Mouse (Mus musculus) hindbrain, embryonic 10.5 days (tissue): ENCODE results near the gene Atg9a. TPM values are rescaled to one million over a fixed set of nuclear protein-coding genes. Genes with fewer than 3 reads are reported as not detected.
A peak's percentile ranks its signal among the peaks of the same experiment; 100 is the strongest.

ENCODE experiments used
- DNase-seq: peaks from one replicate; pipeline ENCODE4 v3.0.0-alpha.2; 2017; ENCODE audit warnings: low spot score
- H3K27ac ChIP-seq: fragments of 300-500 bp; sonication (generic); 2 replicates; pipeline ENCODE4 v1.5.1; 2016; ENCODE audit warnings: mild to moderate bottlenecking, moderate library complexity
- H3K27me3 ChIP-seq: fragments of 300-500 bp; sonication (generic); 2 replicates; pipeline ENCODE4 v1.6.1; 2016; ENCODE audit warnings: mild to moderate bottlenecking; ENCODE audit not compliant: poor library complexity, insufficient read depth, severe bottlenecking
- H3K36me3 ChIP-seq: fragments of 300-500 bp; sonication (generic); 2 replicates; pipeline ENCODE4 v1.6.1; 2016; ENCODE audit warnings: mild to moderate bottlenecking, moderate library complexity
- H3K4me1 ChIP-seq: fragments of 300-500 bp; sonication (generic); replicated peaks from 2 replicates; pipeline ENCODE4 v1.6.1; 2016; ENCODE audit warnings: mild to moderate bottlenecking
- H3K4me3 ChIP-seq: fragments of 300-500 bp; sonication (generic); 2 replicates; pipeline ENCODE4 v1.5.1; 2016; ENCODE audit warnings: mild to moderate bottlenecking, moderate library complexity
- H3K9me3 ChIP-seq: fragments of 300-500 bp; sonication (generic); 2 replicates; pipeline ENCODE4 v1.6.1; 2016; ENCODE audit warnings: mild to moderate bottlenecking, moderate library complexity
- WGBS: fragments of 180-500 bp; shearing (Covaris S2); methylation state at CpG from one replicate; pipeline ENCODE4 v1.1.7; 2016; 5-methylcytosine and 5-hydroxymethylcytosine counted together
- polyA plus RNA-seq: library from polyadenylated mRNA; unstranded; fragments of >200 nt; fragmentation: Nextera tagmentation; extraction: Ambion mirVana; gene quantifications from 2 replicates; pipeline ENCODE4 v1.2.1, GENCODE M21; 2016

Gene Atg9a
- polyA plus RNA-seq, 1 experiment from 2014 or later = 32.1 TPM

DNA sequence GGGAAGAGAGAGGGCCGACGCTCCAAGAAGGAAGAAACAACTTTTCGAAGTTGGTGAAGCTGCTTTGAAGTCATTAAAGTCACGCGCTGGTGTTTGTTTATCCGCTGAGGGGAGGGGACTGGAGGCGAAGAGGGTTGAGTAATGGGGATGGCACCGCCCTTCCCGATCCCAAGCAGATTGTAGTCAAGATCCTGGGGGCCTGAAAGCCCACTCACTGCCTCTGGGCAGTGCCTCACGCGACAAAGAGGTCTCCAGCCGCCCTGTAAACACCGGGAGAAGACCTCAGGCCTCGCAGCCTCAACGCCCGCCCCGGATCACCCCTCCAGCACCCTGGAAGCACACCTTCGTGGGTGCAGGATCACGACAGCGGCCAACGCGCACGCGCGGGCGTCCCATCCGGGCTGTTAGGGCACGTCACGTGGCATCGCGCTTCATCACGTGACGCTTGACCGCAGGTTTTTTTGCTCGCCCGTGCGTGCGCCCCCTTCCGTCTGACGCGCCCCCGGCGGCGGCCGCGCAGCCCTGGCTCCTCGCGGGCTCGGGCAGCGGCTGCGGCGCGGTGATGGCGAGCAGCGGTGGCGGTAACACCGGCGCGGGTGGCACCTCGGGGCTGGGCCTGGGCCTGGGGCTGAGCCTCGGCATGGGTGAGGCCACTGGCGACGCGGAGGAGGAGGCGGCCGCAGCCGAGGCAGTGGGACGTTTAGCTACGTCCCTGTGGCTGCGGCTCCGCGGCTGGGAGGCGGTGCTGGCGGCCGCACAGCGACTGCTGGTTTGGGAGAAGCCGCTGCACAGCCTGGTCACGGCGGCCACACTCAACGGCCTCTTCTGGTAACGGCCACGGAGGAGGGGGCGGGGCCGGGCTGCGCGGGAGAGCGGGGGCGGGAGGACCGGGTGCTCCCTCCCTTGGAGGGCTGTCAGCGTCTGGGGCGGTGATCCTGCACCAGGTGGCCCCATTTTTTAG lies 49.4 kb downstream of the Atg9a start, which contains the start of the genes Cnppd1 and Retreg2:
Cnppd1 (minus strand) TSS at position 411 of the 961 bp plus-strand sequence.
Retreg2 (plus strand) TSS at position 478 of the 961 bp plus-strand sequence.
- H3K4me1 ChIP-seq = peaks cover 30% of the 10 kb centered on the region
- peak within 1 kb of the TSS; percentile 77 for H3K4me3 ChIP-seq
- H3K27me3 ChIP-seq = no peaks in the 10 kb centered on the region
- no peaks in the 10 kb centered on the region for H3K9me3 ChIP-seq
- H3K27ac ChIP-seq = peak within 1 kb of the TSS; percentile 95
- H3K36me3 ChIP-seq = peaks cover 60% of the 10 kb centered on the region
- under 1% methylated on average over 90 of the region's 91 CpGs for WGBS
- peak; percentile 97 for DNase-seq

DNA sequence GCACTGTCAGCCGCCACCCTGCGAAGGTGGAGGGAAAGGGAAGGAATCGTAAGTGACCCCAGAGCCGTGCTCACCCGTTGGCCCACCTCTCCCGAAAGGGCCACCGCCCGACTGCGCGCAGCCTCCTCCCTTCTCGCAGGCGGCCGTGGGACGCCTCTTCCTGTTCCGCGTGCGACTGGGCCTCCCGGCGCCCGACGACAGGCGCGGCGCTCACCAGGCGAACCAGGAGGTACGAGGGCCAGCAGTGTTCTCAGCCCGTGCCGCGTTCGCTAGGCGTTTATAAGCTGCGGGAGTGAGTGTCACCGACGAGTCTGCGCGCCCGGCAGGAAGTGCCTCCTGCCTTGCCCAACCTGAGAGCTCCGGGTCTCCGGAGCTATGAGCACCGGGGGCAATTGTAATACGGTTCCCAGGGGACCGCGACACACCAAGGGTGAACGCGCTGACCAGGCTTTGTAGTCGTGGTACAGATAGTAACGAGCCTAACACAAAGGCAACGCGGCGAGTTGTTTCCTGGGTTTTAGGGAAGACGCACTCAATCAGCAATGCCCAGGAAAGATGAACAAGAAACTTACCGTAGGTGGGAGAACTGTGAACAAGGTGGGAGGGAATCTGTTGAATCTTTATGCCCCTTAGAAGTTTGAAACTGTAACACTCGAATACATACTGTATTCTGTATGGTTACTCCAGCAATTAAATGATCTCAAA lies 50.4 kb downstream of the Atg9a start:
- no peaks in the 10 kb centered on the region for H3K9me3 ChIP-seq
- H3K27me3 ChIP-seq = no peaks in the 10 kb centered on the region
- peak overlapping the region; percentile 95 for H3K27ac ChIP-seq
- peaks cover 30% of the 10 kb centered on the region for H3K4me1 ChIP-seq
- peak overlapping the region; percentile 77 for H3K4me3 ChIP-seq
- peak; percentile 57 for DNase-seq
- WGBS = under 1% methylated on average over 53 of the region's 53 CpGs
- peaks cover 60% of the 10 kb centered on the region for H3K36me3 ChIP-seq

DNA sequence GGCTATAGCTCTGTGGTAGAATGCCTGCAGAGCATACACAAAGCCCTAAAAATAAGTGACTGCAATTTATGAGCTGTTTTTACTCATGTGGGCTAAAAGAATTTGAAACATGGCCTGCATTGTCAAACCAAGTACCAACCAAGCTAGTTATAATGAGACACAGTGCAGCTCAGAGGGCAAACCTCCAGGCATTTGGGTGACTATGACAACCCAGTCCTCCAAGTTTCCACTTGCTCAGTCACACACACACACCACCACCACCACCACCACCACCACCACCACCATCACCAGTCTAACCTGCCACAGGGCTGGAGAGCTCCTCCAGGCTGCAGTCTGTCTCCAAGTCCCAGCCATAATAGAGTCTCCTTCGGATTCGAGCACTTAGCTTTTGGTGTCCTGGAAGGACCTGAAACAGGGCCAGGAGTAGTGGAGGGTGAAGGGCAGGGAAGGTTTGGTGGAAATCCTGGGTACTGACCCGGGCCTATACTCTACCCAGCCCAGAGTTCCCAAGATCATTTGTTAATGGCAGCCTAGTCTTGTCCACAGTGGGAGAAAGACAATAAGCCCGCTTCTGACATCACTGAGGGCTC lies 51.3 kb downstream of the Atg9a start:
- WGBS = 63% methylated on average over 4 of the region's 4 CpGs
- Histone ChIP-seq H3K9me3 (no peaks in the 10 kb centered on the region), H3K4me3 (peak overlapping the region; percentile 77), H3K27me3 (no peaks in the 10 kb centered on the region), H3K36me3 (peaks cover 60% of the 10 kb centered on the region), H3K27ac (peak overlapping the region; percentile 95), H3K4me1 (peaks cover 30% of the 10 kb centered on the region)
- no peak for DNase-seq

DNA sequence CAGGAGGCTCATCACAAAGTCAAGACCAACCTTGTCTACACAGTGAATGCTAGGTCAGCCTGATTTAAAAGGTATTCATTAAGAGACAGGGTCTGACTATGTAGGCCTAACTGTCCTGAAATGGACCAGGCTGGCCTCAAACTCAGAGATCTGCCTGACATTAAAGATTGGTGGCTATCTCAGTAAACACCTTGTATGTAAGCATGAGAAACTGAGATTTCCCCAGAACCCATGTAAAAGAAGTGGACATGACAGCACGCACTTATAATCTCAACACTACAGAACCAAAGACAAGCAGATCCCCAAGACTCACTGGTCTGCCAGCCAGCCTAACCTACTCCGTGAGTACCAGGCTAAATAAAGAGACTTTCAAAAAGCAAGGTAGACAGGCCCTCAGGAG lies 53.5 kb downstream of the Atg9a start:
- no peak for DNase-seq
- H3K4me3 ChIP-seq = no peak overlapping the region
- H3K27ac ChIP-seq = no peak overlapping the region
- peaks cover 50% of the 10 kb centered on the region for H3K36me3 ChIP-seq
- H3K4me1 ChIP-seq = peaks cover 19% of the 10 kb centered on the region
- 87% methylated on average over 2 of the region's 2 CpGs for WGBS
- H3K9me3 ChIP-seq = no peaks in the 10 kb centered on the region
- no peaks in the 10 kb centered on the region for H3K27me3 ChIP-seq

DNA sequence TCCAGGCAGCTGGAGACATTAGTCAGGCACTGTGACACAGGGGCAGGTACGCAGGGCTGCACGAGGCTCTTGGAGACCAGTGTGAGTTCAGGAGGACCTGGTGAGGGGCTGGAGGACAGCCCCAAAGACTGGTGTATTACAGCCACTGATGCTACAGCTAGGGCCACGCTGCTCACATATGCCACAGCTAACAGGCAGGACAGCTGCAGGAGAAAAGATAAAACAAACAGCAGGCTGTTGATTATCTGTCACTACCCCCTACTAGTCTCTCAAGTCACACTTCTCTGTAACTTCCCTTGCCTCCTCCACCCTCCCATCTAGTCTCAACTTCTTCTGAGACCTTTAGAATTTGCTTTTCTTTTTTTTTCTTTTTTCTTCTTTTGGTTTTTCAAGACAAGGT lies 55.3 kb downstream of the Atg9a start:
- 69% methylated on average over 3 of the region's 3 CpGs for WGBS
- no peak for DNase-seq
- no peaks in the 10 kb centered on the region for H3K9me3 ChIP-seq
- no peak overlapping the region for H3K4me3 ChIP-seq
- 0 out of 2 replicates have a peak, but pooled peaks cover 5% of the 10 kb centered on the region for H3K27me3 ChIP-seq
- H3K36me3 ChIP-seq = peaks cover 50% of the 10 kb centered on the region
- peaks cover 17% of the 10 kb centered on the region for H3K4me1 ChIP-seq
- 0 out of 2 replicates have a peak overlapping the region, but pooled peaks have one; percentile 23 for H3K27ac ChIP-seq

DNA sequence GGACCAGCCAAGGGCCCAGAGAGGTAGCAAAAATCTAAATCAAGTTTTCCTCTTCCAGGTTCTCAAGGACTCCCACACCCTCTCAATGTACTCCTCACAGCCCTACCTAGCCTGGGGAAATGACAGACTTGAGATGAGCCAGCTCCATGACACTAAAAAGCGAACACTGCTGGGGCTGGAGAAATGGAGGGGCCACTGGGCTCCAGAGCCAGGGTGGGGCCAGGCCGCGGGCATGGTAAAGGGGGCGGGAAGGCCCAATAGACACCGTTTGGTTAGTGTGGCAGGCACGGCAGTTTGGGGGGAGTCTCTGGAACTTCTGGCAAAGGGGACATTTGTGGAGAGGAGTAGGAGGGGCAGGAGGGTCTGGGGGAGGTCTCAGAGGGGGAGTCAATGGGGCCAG lies 55.7 kb downstream of the Atg9a start:
- Histone ChIP-seq H3K4me3 (no peak overlapping the region), H3K27ac (0 out of 2 replicates have a peak overlapping the region, but pooled peaks have one; percentile 23), H3K4me1 (peaks cover 13% of the 10 kb centered on the region), H3K27me3 (0 out of 2 replicates have a peak, but pooled peaks cover 5% of the 10 kb centered on the region), H3K9me3 (no peaks in the 10 kb centered on the region), H3K36me3 (peaks cover 50% of the 10 kb centered on the region)
- 86% methylated on average over 6 of the region's 6 CpGs for WGBS
- no peak for DNase-seq

DNA sequence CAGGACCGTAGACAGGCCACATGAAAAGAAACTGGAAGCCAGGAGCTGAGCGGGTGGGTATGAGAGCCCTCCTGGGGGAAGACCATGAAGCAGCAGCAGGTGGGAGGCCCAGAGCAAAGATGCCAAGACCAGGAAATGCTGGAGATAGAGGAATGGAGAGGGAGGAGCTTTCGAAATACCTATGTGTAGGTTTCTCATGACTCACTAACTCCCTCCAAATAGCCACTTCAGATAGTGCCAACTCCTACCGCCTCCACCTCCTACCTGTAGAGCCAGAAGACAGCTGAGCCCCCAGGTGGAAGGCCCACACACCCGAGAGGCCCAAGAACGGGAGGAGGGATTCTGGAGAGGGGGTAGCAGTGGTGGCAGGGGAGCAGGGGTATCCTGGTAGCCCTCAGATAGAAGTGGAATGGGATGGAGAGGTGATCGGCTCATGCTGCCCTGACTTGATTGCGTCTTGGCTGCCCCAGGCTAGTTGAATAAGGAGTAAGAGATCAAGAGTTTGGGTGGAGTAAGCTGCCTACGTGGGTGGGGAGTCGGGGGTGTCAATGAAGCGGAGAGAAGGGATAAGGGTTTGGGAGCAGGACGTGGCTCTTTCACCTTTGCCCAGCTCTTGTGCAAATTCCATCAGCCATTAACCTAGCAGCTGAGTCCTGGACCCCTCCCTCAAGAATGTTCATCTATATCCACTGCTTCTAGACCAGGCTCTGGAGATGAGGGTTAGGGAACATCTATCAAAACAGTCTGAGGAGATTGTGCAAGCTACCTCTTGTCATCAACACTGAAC lies 58.4 kb downstream of the Atg9a start, which contains the start of gene Slc23a3:
Slc23a3 (minus strand) TSS at position 470 of the 787 bp plus-strand sequence.
- WGBS = 69% methylated on average over 12 of the region's 12 CpGs
- H3K9me3 ChIP-seq = no peaks in the 10 kb centered on the region
- H3K27me3 ChIP-seq = 0 out of 2 replicates have a peak, but pooled peaks cover 9% of the 10 kb centered on the region
- H3K4me1 ChIP-seq = no peaks in the 10 kb centered on the region
- no peak within 1 kb of the TSS for H3K4me3 ChIP-seq
- H3K36me3 ChIP-seq = peaks cover 36% of the 10 kb centered on the region
- no peak for DNase-seq
- H3K27ac ChIP-seq = no peak within 1 kb of the TSS

Other genes starting within 250 kb of the Atg9a start
- gene Ihh, start 240.5 kb downstream of the Atg9a start, polyA plus RNA-seq = 0.12 TPM in 2 replicates
- gene Nhej1, start 67.0 kb downstream of the Atg9a start, polyA plus RNA-seq = 14.1 and 14.7 TPM in 2 replicates
- gene Slc23a3, start 58.3 kb downstream of the Atg9a start, polyA plus RNA-seq = not detected in 2 replicates
- 53.5 and 67.2 TPM in 2 replicates for gene Cnppd1, start 49.5 kb downstream of the Atg9a start, polyA plus RNA-seq
- gene Retreg2, start 49.4 kb downstream of the Atg9a start, polyA plus RNA-seq = 46.0 and 63.4 TPM in 2 replicates
- gene Zfand2b, start 23.6 kb downstream of the Atg9a start, polyA plus RNA-seq = 38.0 and 43.8 TPM in 2 replicates
- gene Abcb6, start 11.8 kb downstream of the Atg9a start, polyA plus RNA-seq = 32.6 and 35.7 TPM in 2 replicates
- 21.6 and 23.8 TPM in 2 replicates for gene Ankzf1, start within 50 bp of the Atg9a start, polyA plus RNA-seq
- gene Glb1l, start 18.6 kb upstream of the Atg9a start, polyA plus RNA-seq = 14.5 and 19.9 TPM in 2 replicates
- 143 and 153 TPM in 2 replicates for gene Stk16, start 18.6 kb upstream of the Atg9a start, polyA plus RNA-seq
- gene Tuba4a, start 27.7 kb upstream of the Atg9a start, polyA plus RNA-seq = 10.8 and 19.4 TPM in 2 replicates
- not detected in 2 replicates for gene A630095N17Rik, start 39.9 kb upstream of the Atg9a start, polyA plus RNA-seq
- gene Dnajb2, start 44.2 kb upstream of the Atg9a start, polyA plus RNA-seq = 28.9 and 37.5 TPM in 2 replicates
- gene Ptprn, start 72.3 kb upstream of the Atg9a start, polyA plus RNA-seq = 3.9 and 7.9 TPM in 2 replicates
- 7.5 and 22.3 TPM in 2 replicates for gene Resp18, start 86.2 kb upstream of the Atg9a start, polyA plus RNA-seq
- 154 and 199 TPM in 2 replicates for gene Dnpep, start 125.8 kb upstream of the Atg9a start, polyA plus RNA-seq
- 3.8 and 4.5 TPM in 2 replicates for gene Des, start 168.1 kb upstream of the Atg9a start, polyA plus RNA-seq
- 19.0 and 20.2 TPM in 2 replicates for gene Speg, start 183.1 kb upstream of the Atg9a start, polyA plus RNA-seq
- 62.3 and 91.2 TPM in 2 replicates for gene Gmppa, start 243.7 kb upstream of the Atg9a start, polyA plus RNA-seq